8 mouse cellular contexts compared by ENCODE assay signal in genomic region chr13:52582506-52582877, GRCm38 (mm10). TPM values are rescaled to one million over a fixed set of nuclear protein-coding genes. Genes with fewer than 3 reads are reported as not detected.
A peak's percentile ranks its signal among the peaks of the same experiment; 100 is the strongest.
DNase-seq lines count a peak whose midpoint lies in the region; ATAC-seq lines count a peak whose summit lies in the region.

No protein-coding gene starts in this region.

- H3K27me3 ChIP-seq in kidney, embryonic 14.5 days (ENCODE audit: control insufficient read depth, insufficient read depth, low read length) = no peaks in the 10 kb centered on the region
- peaks cover 26% of the 10 kb centered on the region for H3K27me3 ChIP-seq in midbrain, embryonic 15.5 days (replicated peaks)

- peak overlapping the region; percentile 55 for H3K4me3 ChIP-seq in kidney, embryonic 14.5 days (ENCODE audit: low read length)
- peak overlapping the region; percentile 49 for H3K4me3 ChIP-seq in midbrain, embryonic 15.5 days

- WGBS in kidney, embryonic 14.5 days = 24% methylated on average over 9 of the region's 9 CpGs
- 22% methylated on average over 9 of the region's 9 CpGs for WGBS in midbrain, embryonic 15.5 days

- H3K4me2 ChIP-seq in kidney, embryonic 14.5 days (replicated peaks; ENCODE audit: low read depth, low read length) = peak overlapping the region; percentile 92
- peak overlapping the region; percentile 84 for H3K4me2 ChIP-seq in midbrain, embryonic 15.5 days

- no peaks in the 10 kb centered on the region for H3K9me3 ChIP-seq in kidney, embryonic 14.5 days (ENCODE audit: control insufficient read depth, low read length)
- no peaks in the 10 kb centered on the region for H3K9me3 ChIP-seq in midbrain, embryonic 15.5 days

- H3K9ac ChIP-seq in kidney, embryonic 14.5 days (ENCODE audit: low read depth, low read length) = peak overlapping the region; percentile 63; the same call in 1 of the 2 replicates
- no peak overlapping the region for H3K9ac ChIP-seq in midbrain, embryonic 15.5 days

- H3K36me3 ChIP-seq in kidney, embryonic 14.5 days (ENCODE audit: control insufficient read depth, insufficient read depth, low read length) = no peaks in the 10 kb centered on the region
- no peaks in the 10 kb centered on the region for H3K36me3 ChIP-seq in midbrain, embryonic 15.5 days (replicated peaks)

- H3K4me1 ChIP-seq in kidney, embryonic 14.5 days (ENCODE audit: control insufficient read depth, insufficient read depth, low read length) = peaks cover 8% of the 10 kb centered on the region; the same call in 1 of the 2 replicates
- H3K4me1 ChIP-seq in midbrain, embryonic 15.5 days = peaks cover 12% of the 10 kb centered on the region

- H3K27ac ChIP-seq in kidney, embryonic 14.5 days (ENCODE audit: low read depth, low read length) = no peak overlapping the region
- no peak overlapping the region for H3K27ac ChIP-seq in midbrain, embryonic 15.5 days

- DNase-seq in kidney, postnatal 4 days = no peak
- peak; percentile 18 for DNase-seq in induced T-regulatory cell, adult 2 months (ENCODE audit: low read depth)
- no peak for DNase-seq in right cerebral cortex, postnatal 25 days
- DNase-seq in cerebellum, postnatal 14 days = no peak
- no peak for DNase-seq in gastrocnemius, adult 18-20 months (ENCODE audit: low spot score)

- no peak for ATAC-seq in kidney, embryonic 14.5 days (ENCODE audit: low FRiP score, low TSS enrichment)
- ATAC-seq in common myeloid progenitor, adult 5-6 weeks (replicated peaks; ENCODE audit: low read depth, poor library complexity, severe bottlenecking) = peak; percentile 47
- no peak for ATAC-seq in midbrain, embryonic 15.5 days (replicated peaks)

RNA-seq across cellular contexts. Expression of gene Syk, which starts 0.5 kb away (rescaled TPM):
- 5.9 and 10.0 TPM in 2 replicates for polyA plus RNA-seq in kidney, embryonic 14.5 days (2014; fragmentation: Nextera tagmentation; extraction: Ambion mirVana)
- 79.3 and 83.0 TPM in 2 replicates for total RNA-seq in common myeloid progenitor, adult 5-6 weeks (2017)
- polyA plus RNA-seq in midbrain, embryonic 15.5 days (2015; fragmentation: Nextera tagmentation; extraction: Ambion mirVana) = 1.4 and 1.8 TPM in 2 replicates
- 1 to 10 TPM; 1.5 to 2.6 TPM for total RNA-seq in gastrocnemius, adult 18-20 months (2021)

RNA-seq across cellular contexts. Expression of gene Diras2, which starts 51.4 kb away (rescaled TPM):
- 0.18 and 0.23 TPM in 2 replicates for polyA plus RNA-seq in kidney, embryonic 14.5 days (2014; fragmentation: Nextera tagmentation; extraction: Ambion mirVana)
- 1.5 and 2.0 TPM in 2 replicates for total RNA-seq in common myeloid progenitor, adult 5-6 weeks (2017)
- 5.2 and 5.7 TPM in 2 replicates for polyA plus RNA-seq in midbrain, embryonic 15.5 days (2015; fragmentation: Nextera tagmentation; extraction: Ambion mirVana)
- total RNA-seq in gastrocnemius, adult 18-20 months (2021) = under 1 TPM; 0.07 to 0.14 TPM

Comparison
In these comparisons a context has a peak if more than half of its experiments do, and no peak if none do; other contexts are left out.
1. RNA of gene Syk, which starts 0.5 kb away (total RNA-seq): 79.3 to 83.0 TPM in common myeloid progenitor, adult 5-6 weeks; 1.5 to 2.6 TPM in gastrocnemius, adult 18-20 months; every median in the first group is over 10 times any median in the second.